Mouse (Mus musculus) kidney, embryonic 16.5 days (tissue): ENCODE measurements around the gene Scnm1. TPM values are rescaled to one million over a fixed set of nuclear protein-coding genes. Genes with fewer than 3 reads are reported as not detected.
"Not testable (repeated sequence)": the region's sequence is repeated elsewhere in the genome, so short reads cannot be mapped to it uniquely, and the experiment has no call there.

ENCODE experiments used
- ATAC-seq: fragments of 200-750 bp; cut with Nextera tagmentation; 2 replicates; pipeline ENCODE4 v1.8.0; 2017; ENCODE audit warnings: moderate TSS enrichment; ENCODE audit not compliant: low FRiP score, low TSS enrichment
- H3K27ac ChIP-seq: fragments of 300-500 bp; sonication (generic); 2 replicates; pipeline ENCODE4 v1.5.1; 2014; ENCODE audit warnings: low read length
- H3K27me3 ChIP-seq: fragments of 300-500 bp; sonication (generic); 2 replicates; pipeline ENCODE4 v1.6.1; 2014; ENCODE audit warnings: low read length, control low read depth, mixed read lengths; ENCODE audit not compliant: insufficient read depth
- H3K36me3 ChIP-seq: fragments of 300-500 bp; sonication (generic); 2 replicates; pipeline ENCODE4 v1.6.1; 2014; ENCODE audit warnings: low read length, control low read depth, mixed read lengths; ENCODE audit not compliant: insufficient read depth
- H3K4me1 ChIP-seq: fragments of 300-500 bp; sonication (generic); 2 replicates; pipeline ENCODE4 v1.6.1; 2014; ENCODE audit warnings: low read length, control low read depth, mixed read lengths; ENCODE audit not compliant: insufficient read depth
- H3K4me2 ChIP-seq: fragments of 300-500 bp; sonication (generic); replicated peaks from 2 replicates; pipeline ENCODE4 v1.6.1; 2014; ENCODE audit warnings: low read depth, low read length
- H3K4me3 ChIP-seq: fragments of 300-500 bp; sonication (generic); 2 replicates; pipeline ENCODE4 v1.5.1; 2014; ENCODE audit warnings: mild to moderate bottlenecking, low read length
- H3K9ac ChIP-seq: fragments of 300-500 bp; sonication (generic); replicated peaks from 2 replicates; pipeline ENCODE4 v1.6.1; 2014; ENCODE audit warnings: low read length
- H3K9me3 ChIP-seq: fragments of 300-500 bp; sonication (generic); 2 replicates; pipeline ENCODE4 v1.6.1; 2016; ENCODE audit warnings: low read length, control low read depth
- WGBS: fragments of 180-500 bp; shearing (Covaris S2); extraction: QIAGEN DNeasy Blood & Tissue Kit; methylation state at CpG from one replicate; pipeline ENCODE4 v1.1.7; 2014; 5-methylcytosine and 5-hydroxymethylcytosine counted together
- polyA plus RNA-seq: library from polyadenylated mRNA; unstranded; fragments of >200 nt; fragmentation: Nextera tagmentation; extraction: Ambion mirVana; gene quantifications from 2 replicates; pipeline ENCODE4 v1.2.1, GENCODE M21; 2015

Scnm1 gene
- polyA plus RNA-seq, 1 experiment from 2014 or later = 71.6 TPM

GRCm38 (mm10) chr3:95135433-95136052, 1.7 kb upstream of the Scnm1 start:
- Histone ChIP-seq H3K4me3 (peak overlapping the region; percentile 41), H3K9ac (no peak overlapping the region), H3K27ac (no peak overlapping the region), H3K9me3 (no peaks in the 10 kb centered on the region), H3K4me2 (peak overlapping the region; percentile 57), H3K4me1 (peaks cover 4% of the 10 kb centered on the region; the same call in 1 of the 2 replicates), H3K27me3 (no peaks in the 10 kb centered on the region), H3K36me3 (peaks cover 11% of the 10 kb centered on the region; the same call in 1 of the 2 replicates)
- 84% methylated on average over 7 of the region's 7 CpGs for WGBS
- no peak for ATAC-seq

- no peaks in the 10 kb centered on the region for H3K9me3 ChIP-seq
- peaks cover 5% of the 10 kb centered on the region for H3K4me1 ChIP-seq
- no peak overlapping the region for H3K27ac ChIP-seq
- H3K9ac ChIP-seq = peak overlapping the region; percentile 55; the same call in 1 of the 2 replicates
- no peaks in the 10 kb centered on the region for H3K27me3 ChIP-seq
- 21% methylated on average over 6 of the region's 6 CpGs for WGBS
- ATAC-seq = 0 out of 2 replicates have a peak, but pooled peaks have one; percentile 24
- H3K4me2 ChIP-seq = peak overlapping the region; percentile 57
- peak overlapping the region; percentile 41 for H3K4me3 ChIP-seq
- peaks cover 5% of the 10 kb centered on the region; the same call in 1 of the 2 replicates for H3K36me3 ChIP-seq
Measured at GRCm38 (mm10) chr3:95135023-95135422, 1.2 kb upstream of the Scnm1 start.

GRCm38 (mm10) chr3:95134133-95134532, 322 bp upstream of the Scnm1 start:
- H3K9me3 ChIP-seq, H3K27me3 ChIP-seq, H3K36me3 ChIP-seq, H3K27ac ChIP-seq, H3K9ac ChIP-seq, H3K4me2 ChIP-seq: not testable (repeated sequence)
- peaks cover 13% of the 10 kb centered on the region for H3K4me1 ChIP-seq
- ATAC-seq = peak; percentile 60
- WGBS = no CpG with 5 or more reads among the region's 12 CpGs
- H3K4me3 ChIP-seq = peak overlapping the region; percentile 70

GRCm38 (mm10) chr3:95133176-95133575, 635 bp downstream of the Scnm1 start:
- Histone ChIP-seq H3K4me2 (peak overlapping the region; percentile 69), H3K27ac (no peak overlapping the region; the same call in 1 of the 2 replicates), H3K27me3 (no peaks in the 10 kb centered on the region), H3K9ac (peak overlapping the region; percentile 77), H3K36me3 (no peaks in the 10 kb centered on the region; the same call in 1 of the 2 replicates), H3K4me1 (peaks cover 17% of the 10 kb centered on the region), H3K4me3 (peak overlapping the region; percentile 70), H3K9me3 (no peaks in the 10 kb centered on the region)
- no peak; the same call in 1 of the 2 replicates for ATAC-seq
- WGBS = 53% methylated on average over 11 of the region's 11 CpGs

GRCm38 (mm10) chr3:95132389-95132788, 1.4 kb downstream of the Scnm1 start:
- peaks cover 17% of the 10 kb centered on the region for H3K4me1 ChIP-seq
- H3K4me3 ChIP-seq, ATAC-seq, H3K27ac ChIP-seq, H3K27me3 ChIP-seq, H3K4me2 ChIP-seq, H3K36me3 ChIP-seq, H3K9me3 ChIP-seq, H3K9ac ChIP-seq: not testable (repeated sequence)
- 92% methylated on average over 2 of the region's 2 CpGs for WGBS

GRCm38 (mm10) chr3:95130081-95130480, 3.7 kb downstream of the Scnm1 start:
- H3K4me1 ChIP-seq = peaks cover 13% of the 10 kb centered on the region
- H3K4me3 ChIP-seq = no peak overlapping the region
- no peak for ATAC-seq
- peak overlapping the region; percentile 35 for H3K27ac ChIP-seq
- no peak overlapping the region for H3K9ac ChIP-seq
- H3K9me3 ChIP-seq = no peaks in the 10 kb centered on the region
- no peaks in the 10 kb centered on the region for H3K27me3 ChIP-seq
- WGBS = 60% methylated on average over 5 of the region's 5 CpGs
- no peak overlapping the region for H3K4me2 ChIP-seq
- no peaks in the 10 kb centered on the region; the same call in 1 of the 2 replicates for H3K36me3 ChIP-seq

GRCm38 (mm10) chr3:95129226-95129651, 4.6 kb downstream of the Scnm1 start:
- 0 out of 2 replicates have a peak, but pooled peaks have one; percentile 36 for ATAC-seq
- Histone ChIP-seq H3K4me2 (no peak overlapping the region), H3K27me3 (no peaks in the 10 kb centered on the region), H3K4me1 (peaks cover 22% of the 10 kb centered on the region), H3K4me3 (no peak overlapping the region), H3K27ac (peak overlapping the region; percentile 5), H3K9me3 (no peaks in the 10 kb centered on the region), H3K36me3 (no peaks in the 10 kb centered on the region; the same call in 1 of the 2 replicates), H3K9ac (peak overlapping the region; percentile 17; the same call in 1 of the 2 replicates)
- 10% methylated on average over 6 of the region's 6 CpGs for WGBS

- ATAC-seq = no peak
- Histone ChIP-seq H3K9ac (no peak overlapping the region), H3K27me3 (no peaks in the 10 kb centered on the region), H3K36me3 (peaks cover 25% of the 10 kb centered on the region), H3K27ac (no peak overlapping the region), H3K4me2 (no peak overlapping the region), H3K4me1 (peaks cover 23% of the 10 kb centered on the region), H3K9me3 (no peaks in the 10 kb centered on the region), H3K4me3 (no peak overlapping the region)
- WGBS = 36% methylated on average over 5 of the region's 5 CpGs
Measured at GRCm38 (mm10) chr3:95124972-95125371, 8.8 kb downstream of the Scnm1 start.

- ATAC-seq = no peak
- no peak within 1 kb of the TSS for H3K4me2 ChIP-seq
- 38% methylated on average over 6 of the region's 6 CpGs for WGBS
- no peaks in the 10 kb centered on the region for H3K9me3 ChIP-seq
- peaks cover 16% of the 10 kb centered on the region for H3K4me1 ChIP-seq
- H3K36me3 ChIP-seq = peaks cover 32% of the 10 kb centered on the region
- no peak within 1 kb of the TSS for H3K27ac ChIP-seq
- H3K27me3 ChIP-seq = no peaks in the 10 kb centered on the region
- no peak within 1 kb of the TSS for H3K9ac ChIP-seq
- H3K4me3 ChIP-seq = no peak within 1 kb of the TSS
Measured at GRCm38 (mm10) chr3:95124246-95124645, 9.6 kb downstream of the Scnm1 start, which contains the start of gene Tmod4. Gene Tmod4 (plus strand): TSS chr3:95124476.

- no peak overlapping the region for H3K4me3 ChIP-seq
- ATAC-seq = peak; percentile 56
- H3K9ac ChIP-seq = no peak overlapping the region
- 47% methylated on average over 6 of the region's 6 CpGs for WGBS
- H3K9me3 ChIP-seq = no peaks in the 10 kb centered on the region
- H3K4me1 ChIP-seq = peaks cover 11% of the 10 kb centered on the region; the same call in 1 of the 2 replicates
- H3K27ac ChIP-seq = peak overlapping the region; percentile 59
- H3K36me3 ChIP-seq = peaks cover 38% of the 10 kb centered on the region
- H3K27me3 ChIP-seq = no peaks in the 10 kb centered on the region
- H3K4me2 ChIP-seq = no peak overlapping the region
Measured at GRCm38 (mm10) chr3:95121580-95121979, 12.2 kb downstream of the Scnm1 start.
